Mouse (Mus musculus): ENCODE data around the gene Hspa5. TPM values are rescaled to one million over a fixed set of nuclear protein-coding genes. Genes with fewer than 3 reads are reported as not detected.

The Hspa5 gene
- total and polyA plus RNA-seq, 3 experiments, result 59.2 to 367 (median 127) TPM

- DNase-seq (ENCODE audit: low spot score), result no peak
- Histone ChIP-seq H3K4me1 (ENCODE audit: insufficient read depth, low read depth, low read length) (peaks cover 37% of the 10 kb centered on the region), H3K36me3 (replicated peaks) (peaks cover 52% of the 10 kb centered on the region), H3K9me3 (replicated peaks) (no peaks in the 10 kb centered on the region), H3K4me3 (ENCODE audit: low read depth, low read length) (no peak overlapping the region), H3K27me3 (ENCODE audit: insufficient read depth, low read length) (no peaks in the 10 kb centered on the region)
- TF ChIP-seq POLR2AphosphoS5 (IDR thresholded peaks at IDR 0.05; ENCODE audit: insufficient replicate concordance, low read depth, low read length), result no peak
- no peak for TF ChIP-seq CTCF (IDR thresholded peaks at IDR 0.05; ENCODE audit: low read depth, low read length)
- no peak for TF ChIP-seq TAL1 (conservative IDR thresholded peaks at IDR 0.05; ENCODE audit: low read depth, low read length)
- TF ChIP-seq GATA1 (IDR thresholded peaks at IDR 0.05; ENCODE audit: borderline replicate concordance, low read length), result no peak
- TF ChIP-seq GATA2 (IDR thresholded peaks at IDR 0.05; ENCODE audit: borderline replicate concordance, low read depth, low read length), result no peak
- ATAC-seq (ENCODE audit: extremely low read depth, insufficient number of reproducible peaks, low FRiP score, poor library complexity, severe bottlenecking), result no peak
Measured at GRCm38 (mm10) chr2:34739684-34740391, 31.9 kb upstream of the Hspa5 start.

- H3K9me3 ChIP-seq (replicated peaks), result no peaks in the 10 kb centered on the region
- no peak for ATAC-seq (ENCODE audit: extremely low read depth, insufficient number of reproducible peaks, low FRiP score, poor library complexity, severe bottlenecking)
- H3K27me3 ChIP-seq (ENCODE audit: insufficient read depth, low read length), result no peaks in the 10 kb centered on the region
- no peak overlapping the region for H3K4me3 ChIP-seq (ENCODE audit: low read depth, low read length)
- TF ChIP-seq GATA2 (IDR thresholded peaks at IDR 0.05; ENCODE audit: borderline replicate concordance, low read depth, low read length) (no peak), TAL1 (conservative IDR thresholded peaks at IDR 0.05; ENCODE audit: low read depth, low read length) (no peak), CTCF (IDR thresholded peaks at IDR 0.05; ENCODE audit: low read depth, low read length) (no peak), GATA1 (IDR thresholded peaks at IDR 0.05; ENCODE audit: borderline replicate concordance, low read length) (no peak), POLR2AphosphoS5 (IDR thresholded peaks at IDR 0.05; ENCODE audit: insufficient replicate concordance, low read depth, low read length) (no peak)
- DNase-seq (ENCODE audit: low spot score), result no peak
- H3K4me1 ChIP-seq (ENCODE audit: insufficient read depth, low read depth, low read length), result peaks cover 42% of the 10 kb centered on the region
- peaks cover 53% of the 10 kb centered on the region for H3K36me3 ChIP-seq (replicated peaks)
Measured at GRCm38 (mm10) chr2:34741390-34742159, 30.2 kb upstream of the Hspa5 start.

GRCm38 (mm10) chr2:34742675-34743074 is 29.1 kb upstream of the Hspa5 start:
- H3K4me3 ChIP-seq (ENCODE audit: low read depth, low read length), result no peak overlapping the region
- DNase-seq (ENCODE audit: low spot score) (no peak), ATAC-seq (ENCODE audit: extremely low read depth, insufficient number of reproducible peaks, low FRiP score, poor library complexity, severe bottlenecking) (no peak)
- no peaks in the 10 kb centered on the region for H3K9me3 ChIP-seq (replicated peaks)
- H3K27me3 ChIP-seq (ENCODE audit: insufficient read depth, low read length), result no peaks in the 10 kb centered on the region
- H3K4me1 ChIP-seq (ENCODE audit: insufficient read depth, low read depth, low read length), result peaks cover 40% of the 10 kb centered on the region
- no peak for TF ChIP-seq POLR2AphosphoS5 (IDR thresholded peaks at IDR 0.05; ENCODE audit: insufficient replicate concordance, low read depth, low read length)
- TF ChIP-seq TAL1 (conservative IDR thresholded peaks at IDR 0.05; ENCODE audit: low read depth, low read length), result no peak
- TF ChIP-seq CTCF (IDR thresholded peaks at IDR 0.05; ENCODE audit: low read depth, low read length), result no peak
- TF ChIP-seq GATA2 (IDR thresholded peaks at IDR 0.05; ENCODE audit: borderline replicate concordance, low read depth, low read length), result no peak
- TF ChIP-seq GATA1 (IDR thresholded peaks at IDR 0.05; ENCODE audit: borderline replicate concordance, low read length), result no peak
- H3K36me3 ChIP-seq (replicated peaks), result peaks cover 56% of the 10 kb centered on the region

GRCm38 (mm10) chr2:34744476-34744875 is 27.3 kb upstream of the Hspa5 start:
- DNase-seq (ENCODE audit: low spot score), result no peak

GRCm38 (mm10) chr2:34745673-34746072 is 26.1 kb upstream of the Hspa5 start:
- Histone ChIP-seq H3K27me3 (ENCODE audit: insufficient read depth, low read length) (no peaks in the 10 kb centered on the region), H3K36me3 (replicated peaks) (peaks cover 54% of the 10 kb centered on the region), H3K4me1 (ENCODE audit: insufficient read depth, low read depth, low read length) (peaks cover 48% of the 10 kb centered on the region), H3K9me3 (replicated peaks) (no peaks in the 10 kb centered on the region), H3K4me3 (ENCODE audit: low read depth, low read length) (no peak overlapping the region)
- no peak for DNase-seq (ENCODE audit: low spot score)
- TF ChIP-seq POLR2AphosphoS5 (IDR thresholded peaks at IDR 0.05; ENCODE audit: insufficient replicate concordance, low read depth, low read length), result no peak
- ATAC-seq (ENCODE audit: extremely low read depth, insufficient number of reproducible peaks, low FRiP score, poor library complexity, severe bottlenecking), result no peak

More at GRCm38 (mm10) chr2:34744476-34744875, 27.3 kb upstream of the Hspa5 start:
- H3K27me3 ChIP-seq (ENCODE audit: insufficient read depth, low read length), result no peaks in the 10 kb centered on the region
- peaks cover 47% of the 10 kb centered on the region for H3K4me1 ChIP-seq (ENCODE audit: insufficient read depth, low read depth, low read length)
- no peaks in the 10 kb centered on the region for H3K9me3 ChIP-seq (replicated peaks)
- H3K36me3 ChIP-seq (replicated peaks), result peaks cover 53% of the 10 kb centered on the region
- no peak for TF ChIP-seq CTCF (IDR thresholded peaks at IDR 0.05; ENCODE audit: low read depth, low read length)
- no peak for TF ChIP-seq GATA2 (IDR thresholded peaks at IDR 0.05; ENCODE audit: borderline replicate concordance, low read depth, low read length)
- TF ChIP-seq TAL1 (conservative IDR thresholded peaks at IDR 0.05; ENCODE audit: low read depth, low read length), result no peak
- TF ChIP-seq GATA1 (IDR thresholded peaks at IDR 0.05; ENCODE audit: borderline replicate concordance, low read length), result no peak
- TF ChIP-seq POLR2AphosphoS5 (IDR thresholded peaks at IDR 0.05; ENCODE audit: insufficient replicate concordance, low read depth, low read length), result no peak
- ATAC-seq (ENCODE audit: extremely low read depth, insufficient number of reproducible peaks, low FRiP score, poor library complexity, severe bottlenecking), result no peak
- no peak overlapping the region for H3K4me3 ChIP-seq (ENCODE audit: low read depth, low read length)

- no peaks in the 10 kb centered on the region for H3K27me3 ChIP-seq (ENCODE audit: insufficient read depth, low read length)
- H3K4me1 ChIP-seq (ENCODE audit: insufficient read depth, low read depth, low read length), result peaks cover 45% of the 10 kb centered on the region
- no peaks in the 10 kb centered on the region for H3K9me3 ChIP-seq (replicated peaks)
- DNase-seq (ENCODE audit: low spot score) (no peak), ATAC-seq (ENCODE audit: extremely low read depth, insufficient number of reproducible peaks, low FRiP score, poor library complexity, severe bottlenecking) (no peak)
- no peak for TF ChIP-seq CTCF (IDR thresholded peaks at IDR 0.05; ENCODE audit: low read depth, low read length)
- TF ChIP-seq POLR2AphosphoS5 (IDR thresholded peaks at IDR 0.05; ENCODE audit: insufficient replicate concordance, low read depth, low read length), result no peak
- no peak for TF ChIP-seq GATA1 (IDR thresholded peaks at IDR 0.05; ENCODE audit: borderline replicate concordance, low read length)
- TF ChIP-seq TAL1 (conservative IDR thresholded peaks at IDR 0.05; ENCODE audit: low read depth, low read length), result no peak
- no peak for TF ChIP-seq GATA2 (IDR thresholded peaks at IDR 0.05; ENCODE audit: borderline replicate concordance, low read depth, low read length)
- H3K4me3 ChIP-seq (ENCODE audit: low read depth, low read length), result no peak overlapping the region
- H3K36me3 ChIP-seq (replicated peaks), result peaks cover 42% of the 10 kb centered on the region
Measured at GRCm38 (mm10) chr2:34748479-34748878, 23.3 kb upstream of the Hspa5 start.

Measured in G1E (cell line).